Mouse (Mus musculus) embryonic facial prominence, embryonic 14.5 days (tissue): ENCODE data around the gene Rabggtb. TPM values are rescaled to one million over a fixed set of nuclear protein-coding genes. Genes with fewer than 3 reads are reported as not detected.

Source experiments
- ATAC-seq: fragments of 200-750 bp; cut with Nextera tagmentation; 2 replicates; pipeline ENCODE4 v1.8.0; 2017; ENCODE audit warnings: low read depth, moderate number of reproducible peaks, moderate TSS enrichment
- DNase-seq: peaks from one replicate; pipeline ENCODE4 v3.0.0-alpha.2; 2015; ENCODE audit warnings: low spot score
- H3K27ac ChIP-seq: fragments of 300-500 bp; sonication (generic); replicated peaks from 2 replicates; pipeline ENCODE4 v1.5.1; 2014; ENCODE audit warnings: low read depth, mild to moderate bottlenecking, low read length, moderate library complexity
- H3K27me3 ChIP-seq: fragments of 300-500 bp; sonication (generic); replicated peaks from 2 replicates; pipeline ENCODE4 v1.6.1; 2014; ENCODE audit warnings: low read length; ENCODE audit not compliant: control insufficient read depth, insufficient read depth
- H3K36me3 ChIP-seq: fragments of 300-500 bp; sonication (generic); 2 replicates; pipeline ENCODE4 v1.6.1; 2014; ENCODE audit warnings: low read length, mixed read lengths; ENCODE audit not compliant: control insufficient read depth, insufficient read depth
- H3K4me1 ChIP-seq: fragments of 300-500 bp; sonication (generic); 2 replicates; pipeline ENCODE4 v1.6.1; 2014; ENCODE audit warnings: antibody characterized with exemption, low read length; ENCODE audit not compliant: control insufficient read depth, insufficient read depth
- H3K4me2 ChIP-seq: fragments of 300-500 bp; sonication (generic); 2 replicates; pipeline ENCODE4 v1.6.1; 2014; ENCODE audit warnings: low read depth, mild to moderate bottlenecking, low read length, moderate library complexity, mixed read lengths
- H3K4me3 ChIP-seq: fragments of 300-500 bp; sonication (generic); 2 replicates; pipeline ENCODE4 v1.5.1; 2014; ENCODE audit warnings: low read depth, mild to moderate bottlenecking, low read length
- H3K9ac ChIP-seq: fragments of 300-500 bp; sonication (generic); 2 replicates; pipeline ENCODE4 v1.6.1; 2014; ENCODE audit warnings: low read depth, mild to moderate bottlenecking, low read length, moderate library complexity, mixed read lengths
- H3K9me3 ChIP-seq: fragments of 300-500 bp; sonication (generic); 2 replicates; pipeline ENCODE4 v1.6.1; 2016; ENCODE audit warnings: low read length; ENCODE audit not compliant: control insufficient read depth
- whole genome bisulfite sequencing: fragments of 180-500 bp; shearing (Covaris S2); extraction: QIAGEN DNeasy Blood & Tissue Kit; methylation state at CpG from one replicate; pipeline ENCODE4 v1.1.7; 2014; 5-methylcytosine and 5-hydroxymethylcytosine counted together
- polyA plus RNA-seq: library from polyadenylated mRNA; unstranded; fragments of >200 nt; fragmentation: Nextera tagmentation; extraction: Ambion mirVana; gene quantifications from 2 replicates; pipeline ENCODE4 v1.2.1, GENCODE M21; 2014

The Rabggtb gene
- polyA plus RNA-seq, 1 experiment from 2014 or later: 56.2 TPM

GRCm38 (mm10) chr3:153910489-153910888, 2.3 kb downstream of the Rabggtb start:
- 75% methylated on average over 7 of the region's 7 CpGs for WGBS
- Histone ChIP-seq H3K4me3 (peak overlapping the region; percentile 96), H3K9ac (peak overlapping the region; percentile 97), H3K36me3 (peaks cover 62% of the 10 kb centered on the region), H3K4me2 (peak overlapping the region; percentile 76), H3K27me3 (no peaks in the 10 kb centered on the region), H3K9me3 (no peaks in the 10 kb centered on the region), H3K4me1 (peaks cover 23% of the 10 kb centered on the region), H3K27ac (no peak overlapping the region)
- DNase-seq: no peak
- no peak for ATAC-seq

GRCm38 (mm10) chr3:153908919-153909318, 3.9 kb downstream of the Rabggtb start:
- ATAC-seq: no peak
- whole genome bisulfite sequencing: 78% methylated on average over 5 of the region's 5 CpGs
- Histone ChIP-seq H3K4me1 (peaks cover 23% of the 10 kb centered on the region), H3K4me2 (no peak overlapping the region), H3K36me3 (peaks cover 77% of the 10 kb centered on the region), H3K9ac (no peak overlapping the region), H3K27ac (no peak overlapping the region), H3K27me3 (no peaks in the 10 kb centered on the region), H3K4me3 (no peak overlapping the region), H3K9me3 (no peaks in the 10 kb centered on the region)
- no peak for DNase-seq

- Histone ChIP-seq H3K27me3 (no peaks in the 10 kb centered on the region), H3K27ac (no peak within 1 kb of the TSS), H3K9ac (no peak within 1 kb of the TSS), H3K4me1 (peaks cover 13% of the 10 kb centered on the region), H3K4me3 (no peak within 1 kb of the TSS), H3K36me3 (peaks cover 79% of the 10 kb centered on the region), H3K4me2 (no peak within 1 kb of the TSS), H3K9me3 (no peaks in the 10 kb centered on the region)
- 0 out of 2 replicates have a peak, but pooled peaks have one; percentile 28 for ATAC-seq
- DNase-seq: no peak
- 78% methylated on average over 9 of the region's 9 CpGs for WGBS
These were observed 6.5 kb downstream of the Rabggtb start, which contains the start of gene Msh4 for GRCm38 (mm10) chr3:153906136-153906871. Msh4 (minus strand) TSS chr3:153906138.

GRCm38 (mm10) chr3:153905251-153906135, 7.3 kb downstream of the Rabggtb start:
- ATAC-seq (0 out of 2 replicates have a peak, but pooled peaks have one; percentile 15), DNase-seq (no peak)
- Histone ChIP-seq H3K9ac (no peak overlapping the region), H3K36me3 (peaks cover 71% of the 10 kb centered on the region), H3K27me3 (no peaks in the 10 kb centered on the region), H3K4me1 (peaks cover 5% of the 10 kb centered on the region), H3K4me2 (no peak overlapping the region), H3K27ac (no peak overlapping the region), H3K4me3 (no peak overlapping the region), H3K9me3 (no peaks in the 10 kb centered on the region)
- 86% methylated on average over 49 of the region's 49 CpGs for WGBS

- 64% methylated on average over 6 of the region's 6 CpGs for WGBS
- ATAC-seq: peak; percentile 62; the same call in 1 of the 2 replicates
- peaks cover 62% of the 10 kb centered on the region for H3K36me3 ChIP-seq
These were observed 8.2 kb downstream of the Rabggtb start for GRCm38 (mm10) chr3:153904586-153904985.

DNA sequence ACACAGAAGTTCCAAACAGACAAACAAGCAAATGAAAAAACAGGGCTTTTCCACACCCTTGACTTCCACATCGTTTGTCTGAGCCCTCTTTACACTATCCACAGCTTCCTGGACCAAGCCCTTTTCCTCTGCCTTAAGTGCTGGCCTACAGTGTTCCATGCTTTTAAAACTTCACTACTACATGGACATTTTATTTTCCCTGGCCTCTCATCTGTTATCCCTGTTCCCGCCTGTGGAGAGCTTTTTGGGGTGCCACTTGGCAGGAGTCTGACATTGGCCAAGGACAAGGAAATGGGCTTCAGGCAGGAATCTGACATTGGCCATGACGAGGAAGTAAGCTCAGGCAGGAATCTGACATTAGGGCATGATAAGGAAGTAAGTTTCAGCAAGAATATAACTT, 10.2 kb downstream of the Rabggtb start:
- Histone ChIP-seq H3K36me3 (peaks cover 42% of the 10 kb centered on the region), H3K9me3 (no peaks in the 10 kb centered on the region), H3K9ac (no peak overlapping the region), H3K27ac (no peak overlapping the region), H3K4me2 (no peak overlapping the region), H3K4me1 (no peaks in the 10 kb centered on the region), H3K4me3 (no peak overlapping the region), H3K27me3 (no peaks in the 10 kb centered on the region)
- DNase-seq (no peak), ATAC-seq (no peak)
- WGBS: 69% methylated on average over 3 of the region's 3 CpGs

More at GRCm38 (mm10) chr3:153904586-153904985, 8.2 kb downstream of the Rabggtb start:
- Histone ChIP-seq H3K9me3 (no peaks in the 10 kb centered on the region), H3K4me1 (peaks cover 4% of the 10 kb centered on the region; the same call in 1 of the 2 replicates), H3K27me3 (no peaks in the 10 kb centered on the region), H3K9ac (no peak overlapping the region), H3K27ac (no peak overlapping the region), H3K4me2 (no peak overlapping the region), H3K4me3 (no peak overlapping the region)
- peak; percentile 56 for DNase-seq

GRCm38 (mm10) chr3:153901904-153902303, 10.9 kb downstream of the Rabggtb start:
- WGBS: 70% methylated on average over 1 of the region's 1 CpGs
- Histone ChIP-seq H3K36me3 (peaks cover 35% of the 10 kb centered on the region), H3K27me3 (no peaks in the 10 kb centered on the region), H3K27ac (no peak overlapping the region), H3K4me3 (no peak overlapping the region), H3K4me2 (no peak overlapping the region), H3K9ac (no peak overlapping the region), H3K4me1 (no peaks in the 10 kb centered on the region), H3K9me3 (no peaks in the 10 kb centered on the region)
- ATAC-seq (no peak), DNase-seq (no peak)

DNA sequence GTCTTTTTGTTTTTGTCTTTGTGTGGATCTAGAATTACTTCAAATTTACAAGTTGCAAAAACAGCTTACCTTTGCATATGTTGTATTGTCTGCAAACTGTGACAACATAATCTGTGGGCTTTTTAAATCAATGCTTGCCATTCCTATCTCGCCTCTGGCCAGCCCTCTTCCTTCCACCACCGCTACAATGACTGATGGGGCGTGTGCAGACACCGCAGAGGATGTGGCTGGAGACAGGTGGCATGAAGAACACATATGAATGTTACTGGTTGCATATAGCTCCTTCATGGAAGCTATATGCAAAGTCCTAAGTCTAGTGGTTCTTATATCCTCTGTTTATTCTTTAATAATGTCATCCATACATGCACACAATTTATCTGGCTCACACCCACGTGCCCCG, 15.6 kb downstream of the Rabggtb start:
- H3K36me3 ChIP-seq: no peaks in the 10 kb centered on the region
- ATAC-seq (no peak), DNase-seq (no peak)
- no peak overlapping the region for H3K4me3 ChIP-seq
- no peak overlapping the region for H3K4me2 ChIP-seq
- no peaks in the 10 kb centered on the region for H3K9me3 ChIP-seq
- H3K4me1 ChIP-seq: no peaks in the 10 kb centered on the region
- WGBS: 76% methylated on average over 6 of the region's 6 CpGs
- no peak overlapping the region for H3K9ac ChIP-seq
- H3K27me3 ChIP-seq: no peaks in the 10 kb centered on the region
- no peak overlapping the region for H3K27ac ChIP-seq
